In the genomic region with DNA sequence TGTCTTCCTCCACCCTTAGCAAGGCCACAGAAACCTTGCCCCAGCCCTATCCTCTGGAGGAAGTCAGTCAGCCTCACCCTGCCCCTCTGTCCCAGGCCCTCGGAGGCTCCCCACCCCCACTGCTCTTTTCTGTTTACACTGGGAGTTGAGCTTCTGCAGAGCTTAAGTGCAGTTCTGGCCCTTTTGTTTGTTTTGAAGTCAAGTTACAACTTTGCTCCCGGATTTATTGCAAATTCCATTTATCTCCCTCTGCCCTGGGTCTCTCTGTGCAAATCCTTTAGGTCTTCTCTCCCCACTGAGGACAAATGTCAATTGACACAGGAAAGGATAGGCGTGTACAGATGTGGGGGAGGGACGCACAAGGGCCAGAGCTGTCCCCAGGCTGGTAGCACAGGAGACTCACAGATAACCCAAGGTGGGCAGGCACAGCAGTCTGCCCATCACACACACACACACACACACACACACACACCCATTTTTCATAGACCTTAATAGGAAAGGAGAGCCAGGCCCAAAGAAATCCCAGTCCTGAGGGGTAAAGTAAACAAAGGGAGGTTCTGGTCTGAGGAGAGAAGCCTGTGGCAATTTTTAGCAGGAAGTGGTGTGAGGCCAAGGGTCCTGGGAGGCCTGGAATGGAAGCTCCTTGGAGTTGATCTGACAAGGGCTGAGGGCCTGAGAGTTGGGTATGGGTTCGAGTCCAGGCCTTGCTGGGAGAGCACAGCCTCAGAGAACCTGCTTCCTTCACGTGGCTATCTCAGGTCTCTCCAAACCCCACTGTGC, we compare ENCODE assay signal across 8 mouse cellular contexts.
DNase-seq lines count a peak whose midpoint lies in the region; ATAC-seq and TF ChIP-seq lines count a peak whose summit lies in the region.

No protein-coding gene starts in this region.

- no peak for TF ChIP-seq CTCF in gastrocnemius, adult 2 months (IDR thresholded peaks at IDR 0.05)

- WGBS in embryonic facial prominence, embryonic 13.5 days = 23% methylated on average over 6 of the region's 6 CpGs
- WGBS in hindbrain, embryonic 12.5 days = 27% methylated on average over 6 of the region's 6 CpGs
- WGBS in limb, embryonic 13.5 days = 23% methylated on average over 6 of the region's 6 CpGs
- 24% methylated on average over 6 of the region's 6 CpGs for WGBS in midbrain, embryonic 14.5 days

- H3K4me1 ChIP-seq in embryonic facial prominence, embryonic 13.5 days = peaks cover 68% of the 10 kb centered on the region
- peaks cover 30% of the 10 kb centered on the region for H3K4me1 ChIP-seq in hindbrain, embryonic 12.5 days
- peaks cover 50% of the 10 kb centered on the region for H3K4me1 ChIP-seq in limb, embryonic 13.5 days
- H3K4me1 ChIP-seq in midbrain, embryonic 14.5 days (ENCODE audit: control insufficient read depth, insufficient read depth, low read length) = peaks cover 9% of the 10 kb centered on the region; the same call in 1 of the 2 replicates

- H3K9ac ChIP-seq in embryonic facial prominence, embryonic 13.5 days = peak overlapping the region; percentile 38; the same call in 1 of the 2 replicates
- H3K9ac ChIP-seq in hindbrain, embryonic 12.5 days = no peak overlapping the region
- peak overlapping the region; percentile 48 for H3K9ac ChIP-seq in limb, embryonic 13.5 days
- no peak overlapping the region for H3K9ac ChIP-seq in midbrain, embryonic 14.5 days (replicated peaks; ENCODE audit: low read length)

- no peak for ATAC-seq in embryonic facial prominence, embryonic 13.5 days (ENCODE audit: insufficient number of reproducible peaks, insufficient read depth, low FRiP score, low TSS enrichment, low read depth)
- no peak for ATAC-seq in hindbrain, embryonic 12.5 days (ENCODE audit: low FRiP score)
- no peak for ATAC-seq in limb, embryonic 13.5 days (ENCODE audit: low FRiP score, low read depth)
- no peak for ATAC-seq in midbrain, embryonic 14.5 days (ENCODE audit: low FRiP score, low TSS enrichment)

- no peak overlapping the region for H3K4me2 ChIP-seq in embryonic facial prominence, embryonic 13.5 days
- H3K4me2 ChIP-seq in hindbrain, embryonic 12.5 days (replicated peaks) = no peak overlapping the region
- H3K4me2 ChIP-seq in limb, embryonic 13.5 days (replicated peaks) = no peak overlapping the region
- H3K4me2 ChIP-seq in midbrain, embryonic 14.5 days (ENCODE audit: low read length) = no peak overlapping the region

- intact Hi-C loops in gastrocnemius, adult 2 months (cut with DNase I) = no loop called here

- H3K27ac ChIP-seq in gastrocnemius, adult 2 months = peak overlapping the region; percentile 79
- peak overlapping the region; percentile 87 for H3K27ac ChIP-seq in embryonic facial prominence, embryonic 13.5 days
- H3K27ac ChIP-seq in hindbrain, embryonic 12.5 days = peak overlapping the region; percentile 62
- peak overlapping the region; percentile 59 for H3K27ac ChIP-seq in limb, embryonic 13.5 days
- peak overlapping the region; percentile 61 for H3K27ac ChIP-seq in midbrain, embryonic 14.5 days (replicated peaks; ENCODE audit: low read depth, low read length)

- DNase-seq in gastrocnemius, adult 2 months = peak; percentile 65
- DNase-seq in gastrocnemius, adult 8-10 months (ENCODE audit: low spot score in 2 of 2) = no peak
- peak; percentile 44 for DNase-seq in midbrain, embryonic 14.5 days
- no peak for DNase-seq in frontal cortex, postnatal 14 days (ENCODE audit: low spot score in 2 of 2)
- no peak for DNase-seq in left cerebral cortex, adult 18-20 months (ENCODE audit: low spot score in 2 of 2)

- no peaks in the 10 kb centered on the region for H3K9me3 ChIP-seq in embryonic facial prominence, embryonic 13.5 days
- H3K9me3 ChIP-seq in hindbrain, embryonic 12.5 days (replicated peaks) = no peaks in the 10 kb centered on the region
- H3K9me3 ChIP-seq in limb, embryonic 13.5 days = no peaks in the 10 kb centered on the region
- H3K9me3 ChIP-seq in midbrain, embryonic 14.5 days (ENCODE audit: control insufficient read depth, low read length) = no peaks in the 10 kb centered on the region

- H3K4me3 ChIP-seq in gastrocnemius, adult 2 months = no peak overlapping the region
- H3K4me3 ChIP-seq in embryonic facial prominence, embryonic 13.5 days = no peak overlapping the region
- H3K4me3 ChIP-seq in hindbrain, embryonic 12.5 days = no peak overlapping the region
- H3K4me3 ChIP-seq in limb, embryonic 13.5 days = no peak overlapping the region
- no peak overlapping the region for H3K4me3 ChIP-seq in midbrain, embryonic 14.5 days (replicated peaks; ENCODE audit: low read depth, low read length)

- no peaks in the 10 kb centered on the region for H3K27me3 ChIP-seq in embryonic facial prominence, embryonic 13.5 days
- 0 out of 2 replicates have a peak, but pooled peaks cover 5% of the 10 kb centered on the region for H3K27me3 ChIP-seq in hindbrain, embryonic 12.5 days
- H3K27me3 ChIP-seq in limb, embryonic 13.5 days = no peaks in the 10 kb centered on the region
- no peaks in the 10 kb centered on the region for H3K27me3 ChIP-seq in midbrain, embryonic 14.5 days (ENCODE audit: control insufficient read depth, insufficient read depth, low read length)

- no peaks in the 10 kb centered on the region for H3K36me3 ChIP-seq in embryonic facial prominence, embryonic 13.5 days
- no peaks in the 10 kb centered on the region for H3K36me3 ChIP-seq in hindbrain, embryonic 12.5 days
- no peaks in the 10 kb centered on the region for H3K36me3 ChIP-seq in limb, embryonic 13.5 days
- H3K36me3 ChIP-seq in midbrain, embryonic 14.5 days (ENCODE audit: control insufficient read depth, insufficient read depth, low read length) = no peaks in the 10 kb centered on the region

Comparison
In these comparisons a context has a peak if more than half of its experiments do, and no peak if none do; other contexts are left out.
1. DNase-seq: peak in gastrocnemius, adult 2 months (single experiment) and midbrain, embryonic 14.5 days (single experiment); none in gastrocnemius, adult 8-10 months (0 of 2), frontal cortex, postnatal 14 days (0 of 2) and left cerebral cortex, adult 18-20 months (0 of 2).
2. H3K9ac ChIP-seq: peak in embryonic facial prominence, embryonic 13.5 days (single experiment) and limb, embryonic 13.5 days (single experiment); none in hindbrain, embryonic 12.5 days (single experiment) and midbrain, embryonic 14.5 days (single experiment).
3. Peak in every context shown above with its lines, with median percentiles within 50 percentile points of each other: H3K27ac ChIP-seq.